Mouse (Mus musculus) liver, adult 2 months (tissue): ENCODE results near the gene Tnf.

Source experiments
- CTCF ChIP-seq: fragments of 200-500 bp; IDR thresholded peaks from 2 replicates; pipeline ENCODE4 v1.5.1; 2011; ENCODE audit warnings: low read depth, low read length, control low read depth
- POLR2A ChIP-seq: fragments of 200-500 bp; IDR thresholded peaks from 2 replicates; pipeline ENCODE4 v1.6.1; 2011; ENCODE audit warnings: low read length, control low read depth; ENCODE audit not compliant: insufficient read depth; ENCODE audit errors: extremely low read depth

- TF ChIP-seq CTCF (no peak), POLR2A (no peak)
These were observed 43.2 kb upstream of the Tnf start for GRCm38 (mm10) chr17:35244999-35245398.
